Mouse (Mus musculus): Measurements from ENCODE around the gene Traf5. TPM values are rescaled to one million over a fixed set of nuclear protein-coding genes. Genes with fewer than 3 reads are reported as not detected.

Traf5 gene
- total RNA-seq, 2 experiments from 2014 or later = 5.6 to 8.7 TPM

DNA sequence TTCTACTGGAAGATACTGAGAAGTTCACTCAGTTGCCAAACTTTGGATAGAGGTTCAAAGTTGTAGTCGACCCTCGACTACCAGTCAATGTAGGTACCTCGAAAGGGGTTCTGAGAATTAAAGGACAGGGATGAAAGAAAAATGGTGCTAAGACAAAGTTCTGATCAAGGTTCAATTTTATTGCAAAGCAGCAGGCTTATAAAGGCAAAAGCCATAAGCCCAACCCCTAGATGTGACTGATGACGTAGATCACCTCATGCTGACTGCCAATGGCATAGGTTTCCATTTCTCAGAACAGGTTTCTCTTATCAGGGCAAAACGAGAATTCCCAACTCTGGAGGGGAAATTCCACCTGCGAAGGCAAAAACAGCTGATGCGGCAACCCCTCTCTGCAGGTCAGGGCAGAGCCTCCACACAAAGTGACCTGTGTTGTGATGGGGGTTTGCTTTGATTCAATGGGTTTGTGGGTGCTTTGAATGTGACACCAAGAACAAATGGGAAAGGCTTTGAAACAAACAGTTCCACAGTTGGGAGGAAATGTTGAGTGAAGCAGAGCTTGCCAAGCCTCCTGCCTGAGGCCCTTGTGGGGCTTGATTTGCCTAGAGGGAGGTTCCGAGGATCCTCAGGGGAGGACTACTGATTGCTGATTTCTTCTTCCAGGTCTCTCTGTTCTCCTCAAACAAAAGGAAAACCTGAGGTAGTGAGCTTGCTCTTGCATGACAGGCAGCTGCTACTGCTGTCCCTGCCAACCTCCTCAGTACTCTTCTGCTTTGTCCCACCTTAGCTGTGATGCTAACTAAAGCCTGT lies 105.5 kb downstream of the Traf5 start:
- DNase-seq (ENCODE audit: low spot score in 2 of 2) = no peak
- intact Hi-C loops (cut with DNase I) = no loop called here

DNA sequence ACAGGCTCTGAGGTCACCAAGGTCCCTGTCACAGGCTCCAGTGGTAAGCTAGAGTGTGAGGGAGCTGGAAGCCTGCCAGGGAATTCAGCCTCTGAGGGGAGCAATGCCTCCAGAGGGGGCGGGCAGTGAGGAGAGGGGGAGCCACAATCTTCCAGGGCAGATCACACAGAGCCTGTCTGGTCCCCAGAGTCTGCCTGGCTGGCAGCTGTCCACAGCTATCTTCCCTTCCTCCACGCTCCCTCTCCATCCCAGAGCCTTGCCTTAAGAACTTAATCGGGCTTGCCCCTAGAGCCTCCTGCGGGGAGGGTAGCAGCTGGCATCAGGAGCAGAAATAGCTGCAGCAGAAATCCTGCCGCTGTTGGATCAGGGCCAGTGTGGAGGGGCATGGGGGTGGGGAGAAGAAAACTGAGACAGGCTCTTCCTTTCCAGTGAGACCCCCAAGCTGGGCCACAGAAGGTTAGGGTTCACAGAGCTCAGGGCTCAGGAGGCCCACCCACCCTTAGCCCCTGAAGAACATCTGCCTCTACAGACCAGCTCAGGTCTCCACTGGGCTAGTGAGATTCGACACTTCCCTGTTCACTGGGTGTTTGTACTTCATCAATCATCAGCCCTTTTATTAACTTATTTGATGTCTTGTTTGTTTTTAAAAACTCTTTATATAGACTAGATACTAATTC lies 110.8 kb downstream of the Traf5 start:
- DNase-seq (ENCODE audit: low spot score in 2 of 2) = no peak
- intact Hi-C loops (cut with DNase I) = no loop called here

DNA sequence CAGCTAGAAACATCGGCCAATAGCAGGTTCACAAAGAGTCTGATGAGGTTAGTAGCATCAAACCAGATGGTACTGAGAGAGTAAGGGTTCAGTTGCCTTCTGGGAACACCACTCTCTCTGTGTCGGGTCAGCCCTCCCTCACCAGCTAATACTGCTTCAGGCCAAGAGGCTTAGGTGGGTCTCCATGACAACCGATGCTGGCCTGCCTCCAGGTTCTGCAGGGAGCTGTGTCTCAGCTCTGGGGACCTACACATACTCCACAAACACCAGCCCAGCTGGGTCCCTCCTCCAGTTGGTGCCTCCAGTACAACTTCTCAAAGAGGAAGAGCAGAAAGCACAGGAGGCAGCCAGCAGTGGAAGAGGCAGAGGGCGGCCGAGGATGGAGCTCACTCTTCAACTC lies 115.2 kb downstream of the Traf5 start, which contains the start of gene Rd3:
Rd3 (plus strand) TSS at position 184 of the 400 bp plus-strand sequence.
- DNase-seq (ENCODE audit: low spot score in 2 of 2) = peak; percentile 39 to 63
- intact Hi-C loops (cut with DNase I) = no loop called here

DNA sequence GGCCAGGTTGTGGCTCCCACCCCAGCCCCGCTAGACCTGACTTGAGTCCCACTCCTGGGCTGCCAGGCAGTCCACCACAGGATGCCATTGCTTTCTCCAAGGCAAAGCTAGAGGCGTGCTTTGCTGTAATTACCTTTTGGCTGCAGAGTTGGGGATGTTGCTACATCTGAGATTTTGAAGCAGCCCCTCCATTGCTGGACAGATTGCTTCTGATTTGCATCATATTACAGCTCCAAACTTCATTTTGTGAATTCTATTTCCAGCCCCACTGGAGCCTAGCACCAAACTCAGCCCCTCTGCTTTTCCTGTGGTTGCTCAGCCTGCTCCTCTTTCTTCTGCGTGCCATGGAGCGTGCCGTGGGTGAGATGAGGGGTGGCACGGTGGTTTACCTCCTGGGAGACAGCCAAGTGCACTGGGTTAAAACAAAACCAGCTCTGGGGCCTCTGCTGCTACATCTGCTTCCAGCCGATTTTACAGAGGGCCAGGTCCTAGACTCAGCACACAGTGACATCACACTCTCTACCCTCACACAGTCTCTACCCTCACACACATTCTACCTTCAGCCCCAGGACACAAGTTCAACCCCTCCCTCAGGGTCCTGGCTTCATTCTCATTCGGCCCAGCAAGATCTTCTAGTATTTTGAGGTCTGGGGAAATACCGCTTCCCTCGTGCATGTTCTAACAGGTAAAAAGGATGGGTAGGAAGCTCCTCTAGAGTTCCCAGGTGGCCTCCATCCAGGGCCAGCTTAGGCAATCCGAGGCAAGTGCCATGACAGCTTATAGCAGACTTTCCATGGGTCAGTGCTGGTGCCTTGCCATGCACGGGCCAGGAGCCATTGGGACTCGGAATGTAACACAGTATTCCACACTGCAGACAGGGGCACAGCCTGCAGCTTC lies 117.6 kb downstream of the Traf5 start:
- DNase-seq (ENCODE audit: low spot score in 2 of 2) = no peak
- intact Hi-C loops (cut with DNase I) = no loop called here

DNA sequence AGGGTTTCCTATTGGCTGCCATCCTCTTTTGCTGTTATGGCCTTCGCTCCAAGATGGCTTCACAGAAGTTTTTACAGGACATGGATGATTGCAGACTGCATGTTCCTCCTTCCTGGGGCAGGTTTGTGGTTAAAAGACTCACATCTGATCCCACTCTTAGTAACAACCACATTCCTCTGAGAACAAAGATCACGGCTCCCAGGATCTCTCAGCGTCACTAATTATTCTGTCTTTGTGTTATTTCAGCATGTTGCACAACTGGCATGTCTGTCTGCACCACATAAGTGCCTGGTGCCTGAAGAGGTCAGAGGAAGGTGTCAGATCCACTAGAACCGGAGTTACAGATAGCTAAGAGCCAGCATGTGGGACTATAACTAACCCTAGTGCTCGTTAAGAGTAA lies 122.4 kb downstream of the Traf5 start:
- intact Hi-C loops (cut with DNase I) = no loop called here
- DNase-seq (ENCODE audit: low spot score in 2 of 2) = no peak

DNA sequence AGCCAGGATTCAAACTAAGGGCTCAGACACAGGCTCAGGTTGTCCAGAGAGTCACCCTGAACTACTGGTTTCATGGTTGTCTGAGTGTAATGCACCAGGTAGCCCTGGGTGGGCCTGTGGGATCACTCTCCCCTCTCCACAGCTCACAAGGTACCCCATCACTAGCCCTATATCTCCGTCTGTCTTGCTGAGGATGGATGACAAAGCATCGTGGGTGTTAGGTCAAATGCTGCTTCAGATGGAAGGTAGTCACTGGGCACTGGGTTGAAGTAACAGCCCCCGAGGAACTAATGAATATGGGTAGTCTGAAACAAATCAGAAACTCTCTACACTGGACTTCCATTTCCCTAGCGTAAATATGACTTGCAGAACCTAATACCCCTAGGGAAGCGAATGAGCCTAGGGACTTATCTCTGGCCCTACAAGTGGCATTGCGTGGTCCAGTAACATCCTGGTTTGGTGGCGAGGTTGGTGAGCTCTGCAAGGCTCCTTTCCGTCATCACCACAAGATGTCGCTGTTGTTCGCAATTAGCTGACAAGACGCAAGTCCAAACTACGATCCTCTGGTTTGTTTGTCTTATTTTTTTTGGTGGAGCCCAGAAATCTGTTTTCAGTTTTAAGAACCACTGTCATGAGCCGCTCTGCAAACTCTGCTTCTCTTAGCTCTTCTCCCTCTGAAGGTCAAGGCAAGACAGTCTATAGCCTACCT lies 127.4 kb downstream of the Traf5 start:
- intact Hi-C loops (cut with DNase I) = loop anchor here (1.0 kb wide), 2 partner anchors 128 to 131 kb away; no protein-coding TSS in a partner anchor
- peak; percentile 78 to 83 for DNase-seq (ENCODE audit: low spot score in 2 of 2)

DNA sequence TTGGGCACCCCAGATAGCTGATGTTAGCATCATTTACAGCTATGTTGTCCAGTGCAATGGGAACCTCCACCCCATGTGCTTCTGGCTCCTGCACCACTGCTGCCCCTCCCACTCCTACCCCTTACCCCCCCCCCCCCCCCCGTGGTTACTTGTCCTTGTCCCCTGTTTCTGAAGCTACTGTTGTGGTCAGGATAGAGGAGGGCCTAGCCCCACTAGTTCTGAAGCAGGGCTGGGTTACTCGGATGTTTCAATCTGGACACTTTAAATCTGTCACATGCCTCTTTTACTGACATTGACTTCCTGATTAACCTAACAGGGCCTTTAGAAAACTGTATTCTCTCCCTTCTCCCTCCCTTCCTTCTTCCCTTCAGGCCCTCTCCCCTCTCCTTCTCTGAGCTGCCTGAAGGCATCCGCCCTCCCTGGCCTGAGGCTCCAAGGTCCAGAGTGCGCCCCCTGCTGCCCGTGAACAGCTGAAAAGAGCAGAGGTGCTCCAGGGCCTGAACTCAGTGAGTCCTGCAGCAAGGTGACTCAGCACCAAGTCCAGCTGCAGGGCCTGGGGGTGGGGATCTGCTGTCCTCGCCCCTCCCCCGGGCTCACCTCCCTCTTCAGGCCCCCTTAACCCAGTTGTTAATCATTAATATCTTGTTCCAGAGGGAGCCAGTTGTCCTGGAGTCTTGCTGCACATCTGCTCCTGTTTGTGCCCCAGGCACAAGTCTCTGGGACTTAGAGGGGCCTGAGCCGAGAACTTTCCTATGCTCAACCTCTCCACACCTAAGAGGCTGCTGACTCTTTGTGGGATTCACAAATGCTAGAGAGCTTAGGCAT lies 128.2 kb downstream of the Traf5 start:
- intact Hi-C loops (cut with DNase I) = loop anchor here (1.0 kb wide), 2 partner anchors 129 to 130 kb away; no protein-coding TSS in a partner anchor

DNA sequence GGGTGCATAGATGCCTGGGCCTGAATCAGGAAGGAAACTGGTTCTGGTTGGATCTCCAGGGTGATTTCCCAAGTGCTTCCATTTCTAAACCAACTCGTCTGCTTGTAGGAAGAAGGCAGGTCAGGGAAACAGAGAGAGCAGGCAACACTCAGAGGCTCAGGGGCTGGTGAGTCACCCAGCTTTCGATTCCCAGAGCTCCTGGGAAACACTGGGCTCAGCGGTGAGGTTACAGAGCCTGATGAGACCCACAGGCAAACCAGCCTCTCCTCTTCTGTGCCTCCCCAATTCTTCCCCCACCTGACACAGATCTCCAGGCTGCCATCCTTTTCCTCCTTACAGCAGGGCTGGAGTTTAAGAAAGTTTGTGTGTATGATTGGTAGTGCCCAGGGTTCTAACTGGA lies 128.9 kb downstream of the Traf5 start:
- intact Hi-C loops (cut with DNase I) = no loop called here

More for the DNA sequence above, 128.2 kb downstream of the Traf5 start:
- peak; percentile 76 to 77 for DNase-seq (ENCODE audit: low spot score in 2 of 2)

DNA sequence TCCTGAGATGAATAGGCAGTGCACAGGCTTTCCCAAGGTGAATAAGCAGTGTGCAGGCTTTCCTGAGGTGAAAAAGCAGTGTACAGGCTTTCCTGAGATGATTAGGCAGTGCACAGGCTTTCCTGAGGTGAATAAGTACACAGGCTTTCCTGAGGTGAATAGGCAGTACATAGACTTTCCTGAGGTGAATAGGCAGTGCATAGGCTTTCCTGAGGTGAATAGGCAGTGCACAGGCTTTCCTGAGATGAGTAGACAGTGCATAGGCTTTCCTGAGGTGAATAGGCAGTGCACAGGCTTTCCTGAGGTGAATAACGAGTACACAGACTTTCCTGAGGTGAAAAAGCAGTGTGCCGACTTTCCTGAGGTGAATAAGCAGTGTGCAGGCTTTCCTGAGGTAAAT lies 131.4 kb downstream of the Traf5 start:
- no peak for DNase-seq (ENCODE audit: low spot score in 2 of 2)
- intact Hi-C loops (cut with DNase I) = no loop called here

More for the DNA sequence above, 128.9 kb downstream of the Traf5 start:
- no peak for DNase-seq (ENCODE audit: low spot score in 2 of 2)

DNA sequence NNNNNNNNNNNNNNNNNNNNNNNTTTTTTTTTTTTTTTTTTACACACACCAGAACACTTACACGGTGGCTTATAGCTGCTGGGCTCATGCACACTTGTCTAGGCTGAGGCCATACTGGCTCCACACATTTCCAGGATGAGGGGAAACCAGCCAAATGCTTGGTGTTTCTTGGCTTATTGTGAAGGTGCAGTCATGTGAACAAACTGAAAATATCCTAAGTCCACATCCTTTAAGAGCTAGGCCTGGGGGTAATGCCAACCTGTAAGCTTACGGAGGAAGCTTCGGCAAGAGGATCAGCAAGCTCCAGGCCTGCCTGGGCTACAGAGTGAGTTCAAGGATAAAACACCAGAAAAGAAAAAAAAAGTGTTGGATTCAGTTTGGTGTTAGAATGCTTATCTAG lies 135.0 kb downstream of the Traf5 start:
- intact Hi-C loops (cut with DNase I) = no loop called here
- no peak for DNase-seq (ENCODE audit: low spot score in 2 of 2)

DNA sequence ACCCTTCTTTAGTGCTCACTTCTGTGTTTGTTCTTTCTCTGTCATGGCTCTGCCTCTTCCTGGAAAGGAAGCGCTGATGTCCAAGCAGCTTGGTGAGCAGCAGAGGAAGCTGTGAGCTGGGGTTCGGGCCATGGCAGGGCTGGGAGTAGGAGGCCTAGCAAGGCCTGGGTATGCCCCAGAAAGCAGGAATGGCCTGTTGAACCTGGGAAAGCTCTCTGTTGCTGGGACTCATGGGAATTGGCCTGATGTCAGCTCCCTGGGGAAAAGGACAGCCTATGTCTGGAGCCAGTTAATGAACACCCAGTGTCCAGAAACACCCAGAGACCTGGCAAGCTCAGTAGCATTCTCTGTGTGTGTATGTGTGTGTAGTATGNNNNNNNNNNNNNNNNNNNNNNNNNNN lies 135.5 kb downstream of the Traf5 start:
- intact Hi-C loops (cut with DNase I) = no loop called here
- no peak for DNase-seq (ENCODE audit: low spot score in 2 of 2)

DNA sequence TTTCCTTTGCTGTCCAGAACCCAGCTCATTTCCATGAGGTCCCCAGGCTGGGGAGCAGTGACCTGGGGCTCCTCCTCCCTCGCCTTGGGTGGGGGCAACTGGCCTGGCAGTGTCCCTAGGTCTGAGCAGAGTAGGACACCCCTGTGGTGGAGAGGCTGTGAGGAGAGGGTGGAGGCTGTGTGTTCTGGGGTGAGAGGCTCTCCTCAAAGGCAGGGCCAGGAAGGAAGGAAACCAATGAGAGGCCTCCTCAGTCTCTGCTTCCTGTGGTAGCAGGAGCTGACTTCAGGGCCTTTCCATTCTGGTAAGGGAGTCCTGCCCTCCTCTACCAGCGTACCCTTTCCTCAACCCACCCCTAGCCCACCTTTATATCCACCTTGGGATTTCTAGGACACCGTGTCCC lies 136.1 kb downstream of the Traf5 start:
- DNase-seq (ENCODE audit: low spot score in 2 of 2) = no peak
- intact Hi-C loops (cut with DNase I) = no loop called here

DNA sequence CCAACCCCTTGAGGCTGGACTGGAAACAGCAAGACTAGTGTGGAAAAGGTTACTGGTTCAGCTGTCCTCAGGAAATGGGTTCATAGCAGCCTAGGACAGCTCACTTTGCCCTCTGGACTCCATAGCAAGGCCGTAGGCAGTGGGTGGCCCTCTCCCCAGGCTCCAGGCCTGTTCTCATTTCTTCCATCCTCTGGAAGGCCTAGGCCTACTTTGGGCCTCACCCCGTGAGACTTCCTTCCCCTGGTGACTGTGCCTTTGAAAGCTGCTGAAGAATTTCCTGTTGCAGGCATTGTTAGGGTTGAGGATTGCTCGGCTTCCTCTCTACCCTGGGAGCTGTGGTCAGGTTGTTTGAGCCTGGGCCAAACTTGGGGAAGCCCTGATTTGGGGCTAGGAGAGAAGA lies 137.3 kb downstream of the Traf5 start:
- intact Hi-C loops (cut with DNase I) = no loop called here
- DNase-seq (ENCODE audit: low spot score in 2 of 2) = no peak

DNA sequence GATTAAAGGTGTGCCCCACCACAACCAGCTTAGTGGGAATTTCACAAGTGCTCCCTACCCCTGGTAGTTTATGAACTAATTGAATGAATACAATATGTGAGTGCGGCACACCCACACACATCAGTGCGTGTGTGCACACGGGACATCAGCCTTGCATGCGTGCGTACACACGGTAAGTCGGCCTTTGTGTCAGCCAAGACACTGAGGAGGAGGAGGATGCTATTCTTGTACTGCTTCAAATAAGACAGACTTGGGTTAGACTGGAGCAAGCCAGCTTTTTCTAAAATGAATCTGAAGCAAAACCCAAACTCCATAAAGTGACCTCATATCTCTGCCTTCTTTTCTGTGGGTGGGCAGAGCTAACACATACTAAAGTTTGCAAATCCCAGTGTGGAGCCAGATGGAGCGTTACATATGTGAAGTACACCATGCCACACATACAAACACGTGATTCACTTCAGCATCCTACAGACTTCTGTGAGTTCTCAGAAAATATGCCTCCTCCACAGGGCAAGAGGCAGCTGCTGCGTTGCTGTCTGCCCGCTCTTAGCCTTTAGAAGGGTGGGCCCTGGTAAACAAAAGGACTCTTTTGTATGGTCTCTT lies 139.5 kb downstream of the Traf5 start:
- peak; percentile 78 to 96 for DNase-seq (ENCODE audit: low spot score in 2 of 2)
- intact Hi-C loops (cut with DNase I) = loop anchor here (5.0 kb wide), 1 partner anchor 46 kb away; the partner anchor contains the start of gene Slc30a1

DNA sequence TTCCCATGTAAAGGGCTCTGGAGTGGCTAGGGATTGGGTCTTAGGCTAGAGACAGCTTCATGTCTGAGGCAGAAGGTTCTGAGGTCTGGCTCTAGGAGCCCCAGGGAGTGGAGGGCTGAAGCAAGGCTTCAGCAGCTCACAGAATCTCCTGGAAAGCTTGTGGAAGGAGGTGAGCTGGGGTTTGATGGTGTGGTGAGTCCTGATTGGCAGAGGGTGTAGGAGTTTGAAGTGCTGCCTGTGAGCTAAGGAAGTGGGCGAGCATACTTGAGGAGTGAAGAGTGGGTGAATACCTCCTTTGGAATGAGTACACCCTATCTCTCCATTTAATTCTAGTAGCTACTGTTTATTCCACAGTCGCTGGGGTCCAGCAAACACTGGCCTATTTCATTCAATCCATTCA lies 141.7 kb downstream of the Traf5 start:
- intact Hi-C loops (cut with DNase I) = loop anchor here (1.0 to 5.0 kb wide), 2 partner anchors 43 to 56 kb away; partner anchors contain the start of gene Slc30a1
- DNase-seq (ENCODE audit: low spot score in 2 of 2) = peak in 1 of 2 experiments; percentile 84

DNA sequence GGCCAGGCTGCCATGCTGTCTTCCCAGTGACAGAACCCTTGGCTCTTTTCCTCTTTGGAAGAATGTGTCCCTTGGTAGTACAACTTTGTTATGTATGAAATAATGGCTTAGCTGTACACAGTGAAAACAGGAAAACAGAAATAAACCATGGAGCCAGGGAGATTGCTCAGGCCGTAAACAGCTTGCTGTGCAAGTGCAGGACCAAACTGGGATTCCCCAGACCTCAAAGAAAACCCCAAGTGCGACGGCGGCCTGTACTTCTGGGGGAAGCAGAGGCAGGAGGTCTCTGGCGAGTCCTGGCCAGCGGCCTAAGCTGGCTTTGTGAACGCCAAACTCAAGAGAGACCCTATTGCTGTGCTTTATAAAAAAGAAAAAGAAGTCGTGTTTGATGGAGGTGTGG lies 143.8 kb downstream of the Traf5 start:
- DNase-seq (ENCODE audit: low spot score in 2 of 2) = no peak
- intact Hi-C loops (cut with DNase I) = no loop called here

DNA sequence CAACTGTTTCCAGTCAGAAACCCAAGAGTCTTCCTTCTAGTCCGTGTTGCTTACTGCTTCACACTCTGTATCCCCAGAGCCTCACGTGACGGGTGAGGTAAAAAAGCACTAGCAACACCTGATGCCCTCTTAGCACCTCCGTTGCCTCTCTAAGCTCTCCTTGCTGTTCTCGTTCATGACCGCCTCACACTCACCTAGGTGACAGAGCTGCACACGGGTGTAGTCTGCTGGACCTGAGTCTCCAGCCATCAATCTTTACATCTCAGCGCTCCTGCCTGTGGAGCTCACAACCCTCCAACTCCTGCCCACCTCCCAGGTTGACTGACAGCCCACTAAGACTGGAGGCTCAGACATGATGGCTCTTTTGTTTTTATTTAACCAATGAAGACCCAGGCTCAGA lies 144.6 kb downstream of the Traf5 start:
- intact Hi-C loops (cut with DNase I) = loop anchor here (2.0 kb wide), 1 partner anchor 15 kb away; no protein-coding TSS in a partner anchor
- DNase-seq (ENCODE audit: low spot score in 2 of 2) = no peak

Measured in left cerebral cortex, postnatal 25 days (tissue).